Mouse (Mus musculus) adrenal gland, adult (tissue): ENCODE measurements at regions not wholly inside any gene's neighbourhood (a gene's known extent, or its start where the extent isn't known, plus 50 kb on each side); places are given as distances from the start of the nearest gene placed in this dataset.
"Not testable (repeated sequence)": the region's sequence is repeated elsewhere in the genome, so short reads cannot be mapped to it uniquely, and the experiment has no call there.

Experiments
- DNase-seq, 2 experiments: peaks; one replicate each; pipeline ENCODE4 v3.0.0; 2022 to 2023; ENCODE audit warnings: low spot score in 1 of 2; ENCODE audit not compliant: inconsistent age in 2 of 2

DNA sequence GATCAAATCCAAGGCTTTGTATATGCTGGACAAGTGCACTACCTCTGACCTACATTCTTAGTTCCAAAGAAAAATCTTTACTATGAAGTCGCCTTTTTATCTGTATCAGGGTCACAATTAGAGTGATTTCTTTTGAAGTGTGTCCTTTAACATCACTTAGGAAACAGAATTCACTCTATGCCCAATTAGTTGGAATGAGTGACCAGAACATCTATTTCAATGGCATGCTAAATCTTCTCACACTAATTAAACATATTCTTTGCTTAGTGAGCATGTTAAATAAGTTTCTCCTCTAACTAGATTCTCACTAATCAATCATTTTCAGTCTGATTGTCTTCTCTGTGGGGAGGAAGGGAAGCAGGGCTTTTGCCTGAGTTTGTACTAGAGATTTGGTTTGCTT is 84.9 kb downstream of the Arl6ip6 start:
- no peak for DNase-seq

DNA sequence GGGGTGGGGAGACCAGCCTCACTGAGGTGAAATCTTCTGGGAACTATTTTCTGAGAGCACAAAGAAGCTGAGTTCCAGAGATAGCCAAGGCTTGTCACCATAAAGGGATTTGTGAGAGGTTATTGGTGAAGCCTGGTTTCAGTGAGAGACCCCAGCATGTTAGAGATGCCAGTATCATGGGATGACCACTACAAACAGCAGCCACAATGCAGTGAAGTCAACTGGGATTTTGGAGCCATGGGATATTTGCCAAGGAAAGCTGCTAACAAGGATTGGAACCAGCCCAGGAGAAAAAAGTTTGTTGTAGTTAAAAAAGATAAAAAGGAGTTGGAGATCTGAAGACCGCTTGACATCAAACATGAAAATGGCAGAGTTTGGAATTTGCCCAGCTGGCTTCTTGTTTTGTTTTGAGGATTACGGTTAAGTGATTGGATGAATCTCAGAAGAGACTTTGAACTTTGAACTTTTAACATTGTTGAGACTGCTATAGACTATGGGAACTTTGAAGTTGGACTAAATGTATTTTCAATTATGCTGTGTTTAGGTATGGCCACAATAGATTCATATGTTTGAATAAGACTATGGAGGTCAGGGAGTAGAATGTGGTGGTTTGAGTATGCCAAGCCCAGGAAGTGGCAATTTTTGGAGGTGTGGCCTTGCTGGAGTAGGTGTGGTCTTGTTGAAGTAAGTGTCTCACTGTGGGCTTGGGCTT is 110.3 kb downstream of the Arl6ip6 start:
- no peak for DNase-seq

DNA sequence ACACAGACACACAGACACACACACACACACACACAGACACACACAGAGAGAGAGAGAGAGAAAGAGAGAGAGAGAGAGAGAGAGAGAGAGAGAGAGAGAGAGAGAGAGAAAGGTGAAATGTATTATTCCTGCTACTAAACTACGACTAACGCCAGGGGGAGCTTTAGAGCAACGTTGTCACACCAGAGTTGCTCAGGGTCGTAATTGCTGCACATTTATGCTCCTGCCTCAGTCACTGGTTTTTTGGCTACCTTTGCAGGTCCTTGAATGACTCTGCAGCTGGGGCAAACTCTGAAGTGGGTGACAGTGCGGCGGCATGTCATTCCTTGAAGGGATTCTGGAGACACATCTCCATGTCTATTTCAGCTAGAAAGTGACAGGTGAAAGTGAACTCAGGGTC is 139.2 kb downstream of the Arl6ip6 start:
- peak in 1 of 2 experiments; percentile 67 for DNase-seq

DNA sequence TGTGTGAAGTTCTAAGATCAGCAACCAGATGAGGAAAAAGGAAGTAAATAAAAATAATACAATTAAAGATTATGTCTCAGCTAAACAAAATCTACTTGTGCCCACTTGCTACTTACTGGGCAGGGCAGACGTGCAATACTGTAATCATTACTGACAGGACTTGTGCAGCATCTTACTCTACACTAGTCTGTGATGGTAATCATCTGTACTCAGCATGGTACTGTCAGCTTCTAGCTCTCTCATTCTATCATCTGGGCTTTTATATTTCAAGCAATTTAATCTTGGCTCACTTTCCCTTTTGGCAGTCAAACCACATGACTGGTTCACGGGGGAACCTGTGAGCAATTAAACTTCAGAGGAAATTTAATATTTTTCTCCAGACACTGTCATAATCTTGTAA is 167.5 kb downstream of the Arl6ip6 start:
- no peak for DNase-seq

DNA sequence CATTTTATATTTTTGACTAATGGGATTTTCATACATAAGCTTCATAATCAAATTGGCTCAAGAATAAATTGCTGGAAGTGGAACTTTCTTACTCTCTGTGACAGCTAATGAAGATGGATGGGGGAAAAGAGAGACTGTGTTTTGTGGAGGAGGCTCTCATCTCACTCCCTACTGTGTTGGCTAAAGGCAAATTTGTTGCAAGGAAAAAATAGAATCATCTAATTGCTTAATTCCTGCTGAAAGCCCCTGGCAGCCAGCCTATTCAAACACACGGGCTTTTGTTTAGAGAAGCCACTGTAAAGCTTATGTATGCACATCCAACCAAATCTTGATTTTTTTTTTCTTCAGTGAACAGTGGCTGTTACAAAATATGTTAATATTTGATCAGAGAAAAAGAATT is 190.8 kb downstream of the Arl6ip6 start:
- DNase-seq: peak in 1 of 2 experiments; percentile 31

DNA sequence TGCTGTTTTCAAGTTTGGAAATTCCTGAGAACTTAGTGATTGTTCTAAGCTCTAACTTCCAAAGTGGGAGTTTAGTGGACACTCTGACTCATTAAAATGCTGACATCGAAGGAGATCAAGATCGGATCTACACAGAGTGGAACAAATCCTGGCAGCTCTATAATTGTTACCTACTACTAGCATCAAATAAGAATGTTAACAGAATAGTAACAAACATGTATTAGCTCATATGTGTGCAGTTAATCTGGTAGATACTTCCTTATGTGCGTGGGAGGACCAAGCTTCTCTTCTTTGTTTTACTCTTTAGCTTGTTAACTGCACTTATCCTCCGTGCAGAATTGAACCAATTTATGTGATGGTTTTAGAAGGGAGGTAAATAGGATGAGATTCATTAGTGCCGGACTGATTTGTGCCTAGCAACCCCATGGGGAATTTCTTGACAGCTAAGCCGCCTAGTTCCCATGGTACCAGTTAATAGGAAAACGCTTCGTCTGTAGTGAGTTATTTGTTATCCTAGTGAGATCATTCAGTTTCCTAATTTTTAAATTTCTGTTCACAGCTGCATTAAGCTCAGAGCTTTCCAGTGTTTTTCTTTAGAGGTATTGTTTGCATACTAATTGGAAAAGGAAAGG is 193.1 kb downstream of the Arl6ip6 start:
- no peak for DNase-seq

DNA sequence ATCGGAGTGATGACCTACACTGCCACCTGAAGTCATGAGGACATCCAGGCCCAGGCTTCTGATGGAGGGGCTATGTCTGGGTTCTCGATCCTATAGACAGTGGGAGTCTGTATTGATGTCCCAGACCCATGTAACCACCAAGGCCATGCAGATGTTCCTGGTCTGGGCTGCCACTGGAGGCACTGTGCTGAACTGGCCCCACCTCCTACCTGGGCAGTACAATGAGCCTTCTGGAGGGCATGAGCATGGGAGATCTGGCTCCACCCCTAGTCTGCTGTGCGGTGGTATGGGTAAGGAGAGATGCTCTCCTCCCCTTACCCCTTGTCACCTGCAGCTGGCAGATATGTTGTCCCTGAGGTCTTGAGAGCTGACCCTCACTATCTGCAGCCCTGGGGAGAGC is 197.1 kb downstream of the Arl6ip6 start:
- no peak for DNase-seq

DNA sequence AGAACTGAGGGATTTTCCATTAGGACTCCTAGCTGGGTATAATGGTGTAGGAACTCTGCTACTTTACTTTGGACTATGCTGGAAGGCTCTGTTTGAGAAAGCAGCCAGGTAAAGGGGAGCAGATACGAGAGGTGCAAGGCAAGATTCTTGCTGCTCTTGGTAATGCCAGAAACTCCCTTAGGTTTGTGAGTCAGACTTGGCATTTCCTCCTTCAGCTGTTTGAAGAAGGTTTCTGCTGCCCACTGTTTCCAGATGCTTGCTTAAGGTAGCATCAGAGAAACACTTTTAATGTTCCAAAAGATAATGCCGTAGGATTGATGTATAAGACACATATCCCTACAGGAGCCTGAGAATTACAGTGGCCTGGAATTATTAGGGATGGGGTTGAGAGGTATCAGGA is 222.9 kb downstream of the Arl6ip6 start:
- DNase-seq: no peak

DNA sequence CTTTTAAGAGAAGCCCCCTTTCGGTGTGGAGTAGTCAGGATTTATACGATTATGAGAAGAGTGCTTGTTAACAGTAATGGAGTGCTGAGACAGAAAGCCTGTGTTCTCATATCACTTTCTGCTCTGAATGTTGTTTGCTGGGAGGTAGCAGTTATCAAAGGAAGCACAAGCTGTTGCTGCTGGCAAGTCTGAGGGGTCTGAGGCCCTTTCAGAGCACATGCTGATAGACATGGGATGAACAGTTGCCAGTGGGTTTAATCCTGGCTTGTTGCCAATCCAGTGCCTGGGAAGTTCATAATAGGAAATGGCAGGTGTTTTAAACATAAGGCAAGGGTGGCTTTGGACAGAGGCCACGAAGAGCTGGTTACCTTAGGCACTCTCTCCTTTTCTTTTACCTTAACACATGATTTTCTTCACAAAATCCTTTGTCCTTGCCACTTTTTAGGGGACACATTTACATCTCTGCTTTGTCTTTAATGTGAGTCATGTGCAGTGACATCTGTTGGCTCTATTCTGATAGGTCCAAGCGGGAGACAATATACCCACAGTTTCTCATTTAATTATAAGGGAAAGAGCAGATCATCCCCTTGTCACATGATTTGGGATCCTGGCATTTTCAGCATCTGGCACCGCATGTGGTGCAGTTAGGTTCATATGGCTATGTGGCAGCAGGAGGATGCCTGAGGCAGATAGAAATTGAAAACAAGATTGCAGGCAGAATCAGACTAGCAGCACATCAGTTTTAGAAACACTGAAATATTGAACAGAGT is 245.7 kb downstream of the Arl6ip6 start:
- peak in 1 of 2 experiments; percentile 19 for DNase-seq

DNA sequence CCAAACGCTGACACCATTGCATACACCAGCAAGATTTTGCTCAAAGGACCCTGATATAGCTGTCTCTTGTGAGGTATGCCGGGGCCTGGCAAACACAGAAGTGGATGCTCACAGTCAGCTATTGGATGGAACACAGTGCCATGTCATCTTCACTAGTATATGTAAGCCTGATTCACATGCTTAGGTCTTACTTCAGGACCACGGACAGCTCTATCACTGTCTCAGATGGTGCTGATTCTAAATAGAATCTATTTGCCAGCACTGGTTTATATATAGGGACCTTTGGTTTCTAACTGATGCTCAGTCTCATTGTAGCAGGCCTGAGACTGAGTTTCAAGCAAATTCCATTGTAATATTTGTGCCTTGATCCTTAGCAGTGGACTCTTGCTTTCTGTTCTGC is 248.8 kb downstream of the Arl6ip6 start:
- DNase-seq: peak in 1 of 2 experiments; percentile 66

DNA sequence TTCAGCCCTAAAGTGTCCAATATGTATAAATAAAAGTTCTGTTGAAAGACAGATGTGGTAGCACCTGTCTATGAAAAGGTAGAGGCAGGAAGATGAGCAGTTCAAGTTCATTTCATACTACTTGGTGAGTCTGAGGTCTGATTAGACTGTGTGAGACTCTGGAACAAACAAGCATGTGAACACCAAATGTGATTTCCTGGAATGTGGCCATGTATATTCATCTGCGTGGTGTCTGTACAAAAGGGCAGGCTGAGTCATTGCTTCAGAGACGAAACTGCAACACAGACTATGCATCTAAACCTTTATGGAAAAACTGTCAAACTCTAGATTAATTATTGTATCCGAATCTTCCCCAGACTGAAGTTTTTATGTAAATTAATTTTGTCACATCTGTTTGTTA is 268.7 kb downstream of the Arl6ip6 start:
- DNase-seq: no peak

DNA sequence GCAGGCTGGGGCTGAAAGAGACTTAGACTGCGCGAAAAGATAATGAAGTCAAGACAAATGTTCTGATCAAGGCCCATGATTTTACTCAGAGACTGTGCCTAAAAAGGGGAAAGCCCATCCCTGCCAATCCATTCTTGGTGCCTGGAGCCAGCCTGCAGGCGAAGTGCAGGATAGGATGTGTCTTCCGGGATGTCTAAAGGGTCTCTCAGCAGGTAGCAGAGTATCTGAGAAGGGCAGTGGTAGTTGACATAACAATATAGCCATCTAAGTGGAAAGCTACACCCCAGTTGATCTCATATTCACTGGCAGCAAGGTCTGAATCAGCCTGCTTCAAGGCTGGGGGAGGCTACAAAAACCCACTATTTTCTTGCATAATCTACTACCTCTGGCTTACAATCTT is 282.9 kb downstream of the Arl6ip6 start:
- DNase-seq: no peak

DNA sequence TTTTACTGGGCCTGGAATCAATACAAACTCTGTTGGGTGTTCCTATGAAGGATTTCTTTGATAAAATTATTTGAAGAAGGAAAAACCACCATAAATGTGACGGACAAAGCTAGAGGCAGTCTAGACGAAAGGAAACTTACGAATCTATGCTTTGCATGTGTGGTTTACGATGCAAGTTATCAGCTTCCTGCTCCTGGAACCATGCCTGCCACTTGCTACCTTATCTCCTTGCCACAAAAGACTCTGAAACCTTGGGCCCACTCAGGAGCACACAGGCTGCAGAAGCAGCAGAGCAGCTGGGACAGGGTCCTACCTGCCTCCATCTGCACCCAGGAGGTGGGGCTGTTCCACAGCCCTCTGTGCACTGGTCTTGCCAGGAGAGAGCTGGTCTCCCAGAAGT is 287.5 kb downstream of the Arl6ip6 start:
- DNase-seq: not testable (repeated sequence)

DNA sequence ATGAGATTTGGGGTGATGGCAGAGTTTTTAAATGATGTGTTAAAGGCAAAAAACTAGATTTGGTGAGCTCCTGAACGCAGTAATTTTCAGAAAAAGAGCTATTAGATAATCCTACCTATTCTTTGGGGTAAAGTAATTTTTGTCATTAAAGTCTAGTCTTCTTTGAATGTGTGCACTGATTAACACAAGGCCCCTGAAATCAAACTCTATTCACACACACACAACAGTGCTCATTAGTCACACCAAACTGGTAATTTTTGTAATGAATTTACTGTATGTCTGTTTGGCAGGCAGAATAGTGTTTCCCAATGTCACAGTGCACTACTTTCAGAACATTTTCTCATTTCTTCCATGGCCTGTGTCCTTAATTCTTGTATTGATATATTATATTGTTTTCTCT is 296.8 kb downstream of the Arl6ip6 start:
- DNase-seq: no peak

DNA sequence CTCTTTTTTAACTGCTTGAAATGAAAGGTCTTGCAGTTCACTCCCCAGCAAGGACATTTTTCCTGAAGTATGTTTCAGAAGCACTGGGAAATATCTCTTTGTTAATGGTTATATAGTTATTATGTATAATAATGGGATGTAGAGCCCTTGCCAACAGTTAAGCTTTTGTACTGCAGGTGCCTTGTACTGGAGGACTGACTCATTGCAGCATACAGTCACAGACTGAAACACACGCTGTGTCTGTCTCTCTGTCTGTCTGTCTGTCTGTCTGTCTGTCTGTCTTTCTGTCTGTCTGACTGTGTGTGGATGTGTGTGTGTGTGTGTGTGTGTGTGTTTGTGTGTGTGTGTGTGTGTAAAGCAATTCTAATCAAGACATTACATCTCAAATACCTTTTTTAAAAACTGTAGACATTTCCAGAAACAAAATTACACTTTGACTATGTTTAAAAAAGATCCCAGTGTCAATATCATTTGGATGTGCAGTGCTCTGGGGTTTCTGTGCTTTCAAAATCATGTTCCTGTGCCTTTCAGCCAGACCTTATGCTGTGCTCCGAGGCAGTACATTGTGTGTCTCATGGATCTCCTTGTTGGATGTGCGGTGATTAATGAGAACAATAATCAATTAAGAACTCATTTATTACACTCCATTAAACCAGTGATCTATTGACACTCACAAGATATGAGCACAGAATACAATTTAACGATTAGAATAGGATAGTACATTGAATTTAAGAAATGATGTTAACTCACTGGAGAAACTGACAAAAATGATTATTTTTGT is 299.5 kb downstream of the Arl6ip6 start:
- peak in 1 of 2 experiments; percentile 6 for DNase-seq

DNA sequence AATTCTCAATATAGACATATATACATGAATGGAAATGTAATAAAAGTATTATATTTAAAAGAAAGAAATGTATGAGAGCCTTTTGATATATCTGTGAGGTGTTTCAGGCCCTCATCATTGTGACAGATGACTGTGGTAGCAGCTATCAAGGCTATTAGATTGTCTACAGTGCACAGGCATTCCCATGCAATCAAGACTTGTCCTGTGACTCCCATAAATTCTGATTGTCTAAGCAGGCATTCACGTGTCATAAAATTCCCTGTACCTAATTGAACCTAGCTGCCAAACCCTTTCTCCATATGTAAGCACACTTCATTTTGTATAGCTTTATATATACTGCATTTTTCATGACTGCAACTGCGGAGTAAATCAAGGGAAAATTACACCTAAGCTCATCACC is 301.3 kb downstream of the Arl6ip6 start:
- no peak for DNase-seq

DNA sequence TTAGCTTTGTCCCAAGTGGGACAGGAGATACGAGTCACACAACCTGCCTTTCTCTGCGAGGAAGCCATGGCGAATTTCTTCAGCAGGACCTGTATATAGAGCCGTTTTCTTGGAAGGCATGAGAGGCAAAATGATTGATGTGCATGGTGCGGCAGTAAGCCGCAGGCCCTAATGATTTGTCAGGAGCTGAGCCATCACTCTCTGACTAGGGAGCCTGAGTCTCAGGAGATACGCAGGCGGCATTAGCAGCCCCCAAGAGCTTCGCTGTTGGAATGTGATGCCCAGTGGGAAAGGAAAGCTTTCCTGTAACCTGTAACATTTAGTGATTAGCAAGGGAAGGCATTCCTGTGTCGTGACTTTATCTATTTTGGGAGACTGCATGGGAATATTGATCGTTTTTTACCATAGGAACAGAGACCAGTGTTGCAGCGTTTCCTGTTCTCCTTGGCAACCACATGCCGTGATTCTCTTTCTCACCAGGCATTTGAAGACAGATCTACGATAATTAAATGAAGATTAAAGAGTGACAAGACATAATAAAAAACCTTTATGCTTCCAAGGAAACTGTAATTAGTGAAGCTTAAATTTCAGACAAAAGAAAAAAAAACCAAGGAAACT is 310.2 kb downstream of the Arl6ip6 start:
- no peak for DNase-seq

DNA sequence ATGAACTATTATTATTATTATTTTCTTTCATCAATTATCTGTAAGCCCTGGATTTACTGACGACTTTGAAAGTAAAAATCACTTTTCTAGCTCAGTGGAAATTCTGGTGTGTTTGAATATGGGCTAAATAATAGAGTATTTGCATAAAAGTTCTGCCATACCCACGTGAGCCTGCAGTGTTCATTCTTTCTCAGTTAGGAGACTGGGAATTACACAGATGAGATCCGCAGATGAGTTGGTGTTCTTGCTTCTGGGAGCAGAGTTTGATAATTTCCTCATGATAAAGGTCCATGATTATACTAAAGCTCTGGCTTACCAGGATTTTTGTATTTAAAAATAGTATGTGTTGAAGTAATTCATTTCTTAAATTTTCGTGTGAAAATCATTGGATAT is 310.7 kb downstream of the Arl6ip6 start:
- no peak for DNase-seq

DNA sequence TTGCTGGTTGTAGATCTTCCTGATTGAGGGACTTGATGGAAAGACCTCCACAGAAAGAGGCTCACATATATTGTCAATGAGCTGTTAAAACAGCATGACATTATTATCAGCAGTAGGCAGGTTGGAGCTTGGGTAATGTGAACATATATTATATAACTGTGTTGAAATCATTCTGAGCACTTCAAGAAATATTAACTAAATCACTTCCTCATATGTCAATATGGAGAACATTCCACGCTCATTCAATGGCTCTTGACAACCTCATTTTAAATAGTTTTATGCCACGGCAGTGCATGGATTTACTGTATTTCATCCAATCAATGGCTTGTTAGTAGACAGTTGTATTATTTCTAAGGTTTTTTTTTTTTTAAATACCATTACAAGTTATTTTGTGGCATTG is 350.6 kb downstream of the Arl6ip6 start:
- no peak for DNase-seq

DNA sequence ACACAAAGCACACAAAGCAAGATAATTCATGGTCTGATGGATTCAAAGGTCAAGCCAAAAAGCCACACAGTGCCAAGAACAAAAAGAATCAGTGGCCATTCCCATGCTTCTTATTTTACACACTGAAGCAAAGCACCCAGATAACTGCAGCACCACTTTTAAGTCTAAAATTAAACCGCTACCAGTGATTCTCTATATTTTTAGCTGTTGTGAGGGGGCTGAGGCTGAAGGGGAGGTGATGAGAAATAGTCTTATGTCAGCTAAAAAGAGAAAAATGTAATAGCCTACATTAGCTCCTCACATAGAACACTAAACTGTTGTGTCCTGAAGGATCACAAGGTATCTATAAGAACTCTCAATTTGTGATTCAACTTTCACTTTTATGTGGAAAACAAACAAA is 382.5 kb downstream of the Arl6ip6 start:
- DNase-seq: no peak

DNA sequence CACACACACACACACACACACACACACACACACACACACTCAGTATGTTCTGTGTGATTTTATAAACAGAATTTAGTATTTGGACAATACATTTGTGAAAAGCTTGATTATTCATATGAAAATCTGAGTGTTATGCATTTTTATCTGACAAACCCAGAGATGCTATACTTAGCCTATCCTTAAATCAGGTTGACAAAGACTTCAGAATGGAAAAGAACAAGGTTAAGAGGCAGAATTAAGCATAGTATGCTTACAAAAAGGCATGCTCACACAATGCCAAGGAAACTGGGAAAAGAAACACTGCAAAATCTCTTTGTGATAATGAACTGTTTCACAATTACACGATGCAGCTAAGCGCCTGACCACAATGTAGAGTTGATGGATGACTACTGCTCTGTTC is 414.3 kb downstream of the Arl6ip6 start:
- no peak for DNase-seq
